Mouse (Mus musculus) CH12.LX (cell line): ENCODE data around the gene Ripply2. TPM values are rescaled to one million over a fixed set of nuclear protein-coding genes. Genes with fewer than 3 reads are reported as not detected.

Source experiments
- DNase-seq: peaks from one replicate; pipeline ENCODE4 v3.0.0-alpha.2; 2013; ENCODE audit errors: extremely low read depth
- H3K27ac ChIP-seq: 2 replicates; pipeline ENCODE4 v1.5.1; 2012; ENCODE audit warnings: low read depth, mild to moderate bottlenecking, control low read depth, moderate library complexity; ENCODE audit not compliant: insufficient read depth
- H3K27me3 ChIP-seq: replicated peaks from 2 replicates; pipeline ENCODE3; 2012; ENCODE audit warnings: inconsistent platforms
- H3K36me3 ChIP-seq, 2 experiments: replicated peaks in 1 of 2; 2 replicates each; pipeline versions ENCODE3 to v1.6.1; 2012; ENCODE audit warnings: inconsistent platforms in 1 of 2, low read length in 1 of 2, mild to moderate bottlenecking in 1 of 2, mixed read lengths in 1 of 2, moderate library complexity in 1 of 2; ENCODE audit not compliant: control insufficient read depth in 1 of 2, insufficient read depth in 1 of 2
- H3K4me1 ChIP-seq, 2 experiments: 2 replicates each; pipeline ENCODE4 v1.6.1; 2012; ENCODE audit warnings: inconsistent platforms in 1 of 2, moderate library complexity in 1 of 2; ENCODE audit not compliant: insufficient read depth in 2 of 2, control insufficient read depth in 1 of 2
- H3K4me2 ChIP-seq: 2 replicates; pipeline ENCODE4 v1.6.1; 2012; ENCODE audit warnings: low read depth, mild to moderate bottlenecking, control low read depth; ENCODE audit not compliant: poor library complexity, insufficient read depth, severe bottlenecking
- H3K4me3 ChIP-seq, 3 experiments: fragments of 150-350 bp in 1 of 3; sonication (generic) in 1 of 3; replicated peaks in 1 of 3; 2 replicates each; pipeline versions ENCODE3 to v1.5.1; 2011 to 2012; ENCODE audit warnings: low read depth in 2 of 3, low read length in 2 of 3, mild to moderate bottlenecking in 2 of 3, moderate library complexity in 2 of 3, control low read depth in 1 of 3, improper control_type of control experiment in 1 of 3, inconsistent platforms in 1 of 3, mixed read lengths in 1 of 3; ENCODE audit not compliant: poor library complexity in 1 of 3
- H3K79me2 ChIP-seq: replicated peaks from 2 replicates; pipeline ENCODE4 v1.6.1; 2012; ENCODE audit warnings: mild to moderate bottlenecking, moderate library complexity; ENCODE audit not compliant: control insufficient read depth, poor library complexity, insufficient read depth, severe bottlenecking; ENCODE audit errors: extremely low read depth
- H3K9ac ChIP-seq: 2 replicates; pipeline ENCODE4 v1.6.1; 2012; ENCODE audit warnings: low read depth, mild to moderate bottlenecking, control low read depth, moderate library complexity; ENCODE audit not compliant: insufficient read depth
- H3K9me3 ChIP-seq: replicated peaks from 2 replicates; pipeline ENCODE3; 2012; ENCODE audit warnings: low read length, inconsistent platforms, mixed read lengths
- BHLHE40 ChIP-seq: IDR thresholded peaks from 2 replicates; pipeline ENCODE4 v1.6.1; 2011; ENCODE audit warnings: mild to moderate bottlenecking, low read depth, low read length, improper control_type of control experiment
- CHD1 ChIP-seq: IDR thresholded peaks from 2 replicates; pipeline ENCODE4 v1.6.1; 2012; ENCODE audit warnings: low read depth, low read length, improper control_type of control experiment, inconsistent platforms
- CHD2 ChIP-seq: IDR thresholded peaks from 2 replicates; pipeline ENCODE4 v1.6.1; 2011; ENCODE audit warnings: low read length, improper control_type of control experiment
- CTCF ChIP-seq, 2 experiments: IDR thresholded peaks in 1 of 2; conservative IDR thresholded peaks in 1 of 2; 2 replicates each; pipeline ENCODE4 v1.5.1; 2011 to 2012; ENCODE audit warnings: low read depth in 2 of 2, low read length in 2 of 2, improper control_type of control experiment in 1 of 2, inconsistent platforms in 1 of 2, mild to moderate bottlenecking in 1 of 2, moderate library complexity in 1 of 2
- ELF1 ChIP-seq: IDR thresholded peaks from 2 replicates; pipeline ENCODE4 v1.6.1; 2014; ENCODE audit warnings: low read depth, mild to moderate bottlenecking, inconsistent platforms, low read length, improper control_type of control experiment
- HCFC1 ChIP-seq: IDR thresholded peaks from 2 replicates; pipeline ENCODE4 v1.6.1; 2012; ENCODE audit warnings: low read depth, mild to moderate bottlenecking, inconsistent platforms, low read length, improper control_type of control experiment
- IRF4 ChIP-seq: IDR thresholded peaks from 2 replicates; pipeline ENCODE4 v1.6.1; 2014; ENCODE audit warnings: low read depth, mild to moderate bottlenecking, inconsistent platforms, low read length, improper control_type of control experiment
- KAT2A ChIP-seq: IDR thresholded peaks from 2 replicates; pipeline ENCODE4 v1.6.1; 2012; ENCODE audit warnings: low read length, improper control_type of control experiment, inconsistent platforms; ENCODE audit not compliant: insufficient replicate concordance
- MAZ ChIP-seq: IDR thresholded peaks from 2 replicates; pipeline ENCODE4 v1.6.1; 2012; ENCODE audit warnings: low read depth, mild to moderate bottlenecking, inconsistent platforms, low read length, improper control_type of control experiment, moderate library complexity
- MEF2A ChIP-seq: IDR thresholded peaks from 2 replicates; pipeline ENCODE4 v1.6.1; 2014; ENCODE audit warnings: low read depth, mild to moderate bottlenecking, inconsistent platforms, low read length, improper control_type of control experiment, borderline replicate concordance
- MXI1 ChIP-seq: IDR thresholded peaks from 2 replicates; pipeline ENCODE4 v1.6.1; 2011; ENCODE audit warnings: mild to moderate bottlenecking, low read depth, low read length, improper control_type of control experiment
- NELFE ChIP-seq: IDR thresholded peaks from 2 replicates; pipeline ENCODE4 v1.6.1; 2011; ENCODE audit warnings: low read depth, low read length, improper control_type of control experiment
- NRF1 ChIP-seq: IDR thresholded peaks from 2 replicates; pipeline ENCODE4 v1.6.1; 2014; ENCODE audit warnings: low read depth, mild to moderate bottlenecking, inconsistent platforms, low read length, improper control_type of control experiment, moderate library complexity
- POLR2A ChIP-seq: IDR thresholded peaks from 2 replicates; pipeline ENCODE4 v1.6.1; 2011; ENCODE audit warnings: low read depth, mild to moderate bottlenecking, improper control_type of control experiment, low read length
- POLR2AphosphoS2 ChIP-seq: IDR thresholded peaks from 2 replicates; pipeline ENCODE4 v1.6.1; 2011; ENCODE audit warnings: low read depth, low read length, improper control_type of control experiment
- SIN3A ChIP-seq: IDR thresholded peaks from 2 replicates; pipeline ENCODE4 v1.6.1; 2012; ENCODE audit warnings: low read length, improper control_type of control experiment, inconsistent platforms
- TBP ChIP-seq: conservative IDR thresholded peaks from 2 replicates; pipeline ENCODE4 v1.6.1; 2011; ENCODE audit warnings: low read depth, low read length, improper control_type of control experiment
- TCF12 ChIP-seq: IDR thresholded peaks from 2 replicates; pipeline ENCODE4 v1.6.1; 2014; ENCODE audit warnings: low read depth, mild to moderate bottlenecking, inconsistent platforms, low read length, improper control_type of control experiment
- UBTF ChIP-seq: IDR thresholded peaks from 2 replicates; pipeline ENCODE4 v1.6.1; 2012; ENCODE audit warnings: low read depth, mild to moderate bottlenecking, inconsistent platforms, low read length, improper control_type of control experiment, moderate library complexity
- USF1 ChIP-seq: IDR thresholded peaks from 2 replicates; pipeline ENCODE4 v1.6.1; 2014; ENCODE audit warnings: low read depth, mild to moderate bottlenecking, inconsistent platforms, low read length, improper control_type of control experiment
- ZMIZ1 ChIP-seq: IDR thresholded peaks from 2 replicates; pipeline ENCODE4 v1.6.1; 2012; ENCODE audit warnings: low read depth, mild to moderate bottlenecking, inconsistent platforms, low read length, improper control_type of control experiment
- dilution Hi-C: fragments of 300-500 bp; cut with MboI; formaldehyde crosslinking; loops from 2 replicates; pipeline ENCODE4 v1.14.3; 2020; ENCODE audit warnings: low sequenced_read_pairs; ENCODE audit not compliant: extremely low pct_unique_long_range_greater_than_20kb, extremely low pct_ligation_motif_present
- in situ Hi-C: fragments of 300-500 bp; cut with MboI; formaldehyde crosslinking; loops from 3 replicates; pipeline ENCODE4 v1.14.3; 2019; ENCODE audit warnings: low sequenced_read_pairs, low pct_ligation_motif_present, low pct_unique_long_range_greater_than_20kb, mixed read lengths
- polyA plus RNA-seq: library from polyadenylated mRNA; unstranded; fragments of >175 nt; gene quantifications from 2 replicates; pipeline ENCODE4 v1.2.1, GENCODE M21; 2012; ENCODE audit warnings: low read depth; ENCODE audit not compliant: insufficient read length
- total RNA-seq, 2 experiments: library from RNA; depleted of rRNA; stranded (reverse); fragments of 300-350 nt in 1 of 2; fragments of >200 nt in 1 of 2; gene quantifications; 2 replicates each; pipeline ENCODE4 v1.2.3; 2012 to 2014

The Ripply2 gene
- total and polyA plus RNA-seq, 3 experiments: not detected

- H3K27ac ChIP-seq: no peak within 1 kb of the TSS
- H3K79me2 ChIP-seq: peaks cover 5% of the 10 kb centered on the region
- in situ Hi-C loops (no loop called here), dilution Hi-C loops (no loop called here)
- H3K27me3 ChIP-seq: peaks cover 2% of the 10 kb centered on the region
- peak within 1 kb of the TSS; percentile 65 for H3K9ac ChIP-seq
- DNase-seq: peak; percentile 97
- peaks cover 6 to 28% of the 10 kb centered on the region in 2 experiments for H3K4me1 ChIP-seq
- no peaks in the 10 kb centered on the region for H3K36me3 ChIP-seq
- TF ChIP-seq MXI1 (peak; percentile 97), HCFC1 (peak; percentile 77), MAZ (peak; percentile 76; the same call in 1 of the 2 replicates), IRF4 (peak; percentile 80), CHD2 (peak; percentile 86), ELF1 (peak; percentile 99), CHD1 (no peak), POLR2A (peak; percentile 86), NELFE (peak; percentile 88), CTCF (conservative IDR thresholded peaks at IDR 0.05 in 1 of 2, IDR thresholded peaks at IDR 0.05 in 1 of 2; ENCODE audit: low read depth in 2 of 2, low read length in 2 of 2) (no peak), KAT2A (0 out of 2 replicates have a peak, but pooled peaks have one; percentile 8), TBP (no peak), ZMIZ1 (no peak; the same call in none of the 2 replicates), POLR2AphosphoS2 (no peak), MEF2A (no peak), SIN3A (peak; percentile 100), BHLHE40 (peak; percentile 30; the same call in 1 of the 2 replicates), NRF1 (peak; percentile 87)
- peak within 1 kb of the TSS; percentile 97 for H3K4me2 ChIP-seq
- no peaks in the 10 kb centered on the region for H3K9me3 ChIP-seq
- peak within 1 kb of the TSS; percentile 67 to 96 (median 77) for H3K4me3 ChIP-seq
These were observed 6.6 kb downstream of the Ripply2 start, which contains the start of gene Cyb5r4 for GRCm38 (mm10) chr9:87021778-87022523. Cyb5r4 (plus strand) TSS chr9:87022014.

- no peak for DNase-seq
- H3K79me2 ChIP-seq: peaks cover 5% of the 10 kb centered on the region
- H3K27me3 ChIP-seq: no peaks in the 10 kb centered on the region
- H3K9ac ChIP-seq: no peak overlapping the region
- peaks cover 2 to 21% of the 10 kb centered on the region in 2 experiments for H3K36me3 ChIP-seq
- H3K4me1 ChIP-seq: peaks cover 6 to 28% of the 10 kb centered on the region in 2 experiments
- H3K4me3 ChIP-seq: no peak overlapping the region
- no peak overlapping the region for H3K27ac ChIP-seq
- dilution Hi-C loops (no loop called here), in situ Hi-C loops (no loop called here)
- H3K4me2 ChIP-seq: no peak overlapping the region
- H3K9me3 ChIP-seq: no peaks in the 10 kb centered on the region
- TF ChIP-seq USF1: no peak
- TF ChIP-seq TCF12: no peak
- TF ChIP-seq UBTF: no peak
- TF ChIP-seq, all 38 proteins: peak for 0
These were observed 10.4 kb downstream of the Ripply2 start for GRCm38 (mm10) chr9:87025764-87026163.
